Mouse (Mus musculus) adrenal gland, adult 2 months (tissue): ENCODE data around the gene Sspn. TPM values are rescaled to one million over a fixed set of nuclear protein-coding genes. Genes with fewer than 3 reads are reported as not detected.

ENCODE experiments used
- DNase-seq: peaks from one replicate; pipeline ENCODE4 v3.0.0; 2021
- polyA plus RNA-seq: library from polyadenylated mRNA; depleted of rRNA; stranded (reverse); fragments of >200 nt; gene quantifications from 2 replicates; pipeline ENCODE4 v1.2.3, GENCODE M21; 2012
- total RNA-seq, 2 experiments: library from RNA; stranded (reverse); gene quantifications; 2 replicates each; pipeline ENCODE4 v1.2.3; 2021

The Sspn gene
- total and polyA plus RNA-seq, 3 experiments: 6.8 to 17.0 (median 9.8) TPM

GRCm38 (mm10) chr6:145973356-145973755, 41.9 kb downstream of the Sspn start:
- no peak for DNase-seq

GRCm38 (mm10) chr6:145974766-145975165, 43.3 kb downstream of the Sspn start:
- DNase-seq: no peak

- DNase-seq: peak; percentile 62
Observed at GRCm38 (mm10) chr6:145977344-145977743, 45.9 kb downstream of the Sspn start.

- DNase-seq: peak; percentile 74
Observed at GRCm38 (mm10) chr6:145977771-145978450, 46.5 kb downstream of the Sspn start.

- DNase-seq: no peak
Observed at GRCm38 (mm10) chr6:145981074-145981473, 49.6 kb downstream of the Sspn start.

GRCm38 (mm10) chr6:145982335-145982734, 50.9 kb downstream of the Sspn start:
- no peak for DNase-seq

- DNase-seq: no peak
Observed at GRCm38 (mm10) chr6:145990578-145990977, 59.1 kb downstream of the Sspn start.

GRCm38 (mm10) chr6:145992526-145992925, 61.1 kb downstream of the Sspn start:
- DNase-seq: no peak

- no peak for DNase-seq
Observed at GRCm38 (mm10) chr6:145992985-145993384, 61.5 kb downstream of the Sspn start.

- peak; percentile 71 for DNase-seq
Observed at GRCm38 (mm10) chr6:145998314-145999007, 67.0 kb downstream of the Sspn start.

GRCm38 (mm10) chr6:146000767-146001166, 69.3 kb downstream of the Sspn start:
- DNase-seq: no peak

- DNase-seq: no peak
Observed at GRCm38 (mm10) chr6:146001396-146002191, 70.2 kb downstream of the Sspn start.

- peak; percentile 56 for DNase-seq
Observed at GRCm38 (mm10) chr6:146004174-146004601, 72.7 kb downstream of the Sspn start.

- DNase-seq: no peak
Observed at GRCm38 (mm10) chr6:146005129-146005886, 73.9 kb downstream of the Sspn start.

GRCm38 (mm10) chr6:146005935-146006564, 74.6 kb downstream of the Sspn start:
- no peak for DNase-seq

GRCm38 (mm10) chr6:146006753-146007152, 75.3 kb downstream of the Sspn start:
- no peak for DNase-seq

GRCm38 (mm10) chr6:146008450-146008981, 77.1 kb downstream of the Sspn start:
- DNase-seq: no peak

GRCm38 (mm10) chr6:146009163-146009915, 77.9 kb downstream of the Sspn start:
- no peak for DNase-seq

GRCm38 (mm10) chr6:146010093-146010764, 78.8 kb downstream of the Sspn start:
- peak; percentile 74 for DNase-seq

GRCm38 (mm10) chr6:146014312-146014711, 82.9 kb downstream of the Sspn start:
- no peak for DNase-seq
